Mouse (Mus musculus) liver, embryonic 14.5 days (tissue): ENCODE measurements around the gene Cnih2. TPM values are rescaled to one million over a fixed set of nuclear protein-coding genes. Genes with fewer than 3 reads are reported as not detected.

Experiments used
- ATAC-seq: fragments of 200-750 bp; cut with Nextera tagmentation; 2 replicates; pipeline ENCODE4 v1.8.0; 2017; ENCODE audit warnings: moderate number of reproducible peaks, mild to moderate bottlenecking, moderate library complexity; ENCODE audit not compliant: insufficient read depth
- DNase-seq, 3 experiments: peaks; one replicate each; pipeline ENCODE4 v3.0.0-alpha.2; 2012 to 2013; ENCODE audit warnings: low read depth in 3 of 3, low spot score in 3 of 3
- H3K27ac ChIP-seq: fragments of 300-500 bp; sonication (generic); 2 replicates; pipeline ENCODE4 v1.5.1; 2014; ENCODE audit warnings: moderate library complexity, mild to moderate bottlenecking, control low read depth, inconsistent platforms
- H3K27me3 ChIP-seq: fragments of 300-500 bp; sonication (generic); 2 replicates; pipeline ENCODE4 v1.6.1; 2014; ENCODE audit warnings: mild to moderate bottlenecking, low read length, moderate library complexity; ENCODE audit not compliant: control insufficient read depth, insufficient read depth
- H3K36me3 ChIP-seq: fragments of 300-500 bp; sonication (generic); replicated peaks from 2 replicates; pipeline ENCODE4 v1.6.1; 2014; ENCODE audit warnings: low read depth; ENCODE audit not compliant: control insufficient read depth, insufficient read depth
- H3K4me1 ChIP-seq, 2 experiments: fragments of 200-500 bp in 1 of 2; fragments of 300-500 bp in 1 of 2; sonication (generic) in 1 of 2; replicated peaks; 2 replicates each; pipeline ENCODE4 v1.6.1; 2012 to 2014; ENCODE audit warnings: antibody characterized with exemption in 1 of 2, inconsistent platforms in 1 of 2, low read length in 1 of 2; ENCODE audit not compliant: control insufficient read depth in 2 of 2, insufficient read depth in 2 of 2
- H3K4me2 ChIP-seq: fragments of 300-500 bp; sonication (generic); 2 replicates; pipeline ENCODE4 v1.6.1; 2014; ENCODE audit warnings: low read depth, mild to moderate bottlenecking, control low read depth, moderate library complexity
- H3K4me3 ChIP-seq, 2 experiments: fragments of 200-500 bp in 1 of 2; fragments of 300-500 bp in 1 of 2; sonication (generic) in 1 of 2; 2 replicates each; pipeline ENCODE4 v1.5.1; 2012 to 2014; ENCODE audit warnings: low read depth in 2 of 2, low read length in 2 of 2, mild to moderate bottlenecking in 2 of 2, control low read depth in 1 of 2, inconsistent platforms in 1 of 2, moderate library complexity in 1 of 2; ENCODE audit not compliant: insufficient read depth in 1 of 2
- H3K9ac ChIP-seq: fragments of 300-500 bp; sonication (generic); replicated peaks from 2 replicates; pipeline ENCODE4 v1.6.1; 2014; ENCODE audit warnings: mild to moderate bottlenecking, control low read depth, moderate library complexity
- H3K9me3 ChIP-seq: fragments of 300-500 bp; sonication (generic); 2 replicates; pipeline ENCODE4 v1.6.1; 2016; ENCODE audit warnings: low read length, mixed read lengths; ENCODE audit not compliant: control insufficient read depth
- CTCF ChIP-seq: IDR thresholded peaks from 2 replicates; pipeline ENCODE4 v1.5.1; 2016; ENCODE audit warnings: antibody characterized with exemption, low read depth, control low read depth
- EP300 ChIP-seq: IDR thresholded peaks from 2 replicates; pipeline ENCODE4 v1.6.1; 2016; ENCODE audit warnings: antibody characterized with exemption, low read depth
- whole genome bisulfite sequencing: fragments of 180-500 bp; shearing (Covaris S2); extraction: QIAGEN DNeasy Blood & Tissue Kit; methylation state at CpG from one replicate; pipeline ENCODE4 v1.1.7; 2014; ENCODE audit not compliant: insufficient replicate concordance; 5-methylcytosine and 5-hydroxymethylcytosine counted together
- polyA plus RNA-seq, 2 experiments: library from polyadenylated mRNA; depleted of rRNA in 1 of 2; stranded (reverse) in 1 of 2; unstranded in 1 of 2; fragments of >200 nt; fragmentation: Nextera tagmentation in 1 of 2; extraction: Ambion mirVana in 1 of 2; gene quantifications; 2 replicates each; pipeline versions ENCODE4 v1.2.1 to v1.2.3; 2012 to 2014

The Cnih2 gene
- polyA plus RNA-seq, 2 experiments = 0.50 to 0.63 TPM

DNA sequence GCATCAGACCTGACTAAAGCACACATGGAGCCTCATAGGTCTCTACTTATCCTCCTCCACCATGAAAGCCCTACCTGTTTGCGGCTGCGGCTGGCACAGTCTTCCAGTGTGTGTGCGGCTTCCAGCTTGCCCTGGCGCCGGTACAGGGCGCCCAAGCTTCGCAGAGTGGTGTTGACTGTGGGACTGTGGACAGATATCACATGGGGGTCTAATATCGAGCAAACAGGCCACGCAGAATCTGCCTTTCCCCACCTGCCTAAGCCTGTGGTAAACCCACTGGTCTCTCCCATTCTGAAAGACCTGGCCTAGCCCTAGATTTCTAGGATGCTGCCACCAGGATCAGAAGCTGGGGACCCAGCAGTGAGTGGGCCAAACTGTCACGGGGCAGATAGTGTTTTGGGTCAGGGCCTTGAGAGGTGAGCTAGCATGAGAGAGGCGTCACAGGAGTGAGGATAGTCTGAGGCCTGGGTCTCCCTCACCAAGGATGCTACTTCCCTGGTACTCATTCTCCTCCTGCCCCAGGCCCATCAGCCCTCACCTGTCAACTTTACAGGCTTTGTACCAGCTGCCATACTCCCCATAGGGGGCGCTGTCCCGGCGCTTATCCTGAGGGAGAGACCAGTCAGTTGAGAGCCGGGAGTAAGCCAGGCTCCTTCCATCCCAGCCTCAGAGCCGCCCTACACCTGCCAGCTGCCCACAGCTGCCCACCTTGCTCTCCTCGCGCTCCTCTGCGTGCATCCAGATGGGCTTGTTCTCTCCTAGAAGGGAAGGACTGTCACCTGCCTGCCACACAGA lies 11.5 kb upstream of the Cnih2 start:
- H3K4me1 ChIP-seq = peaks cover 4 to 11% of the 10 kb centered on the region in 2 experiments
- no peak for DNase-seq
- no peak overlapping the region for H3K27ac ChIP-seq
- H3K9ac ChIP-seq = no peak overlapping the region
- no peak for ATAC-seq
- no peaks in the 10 kb centered on the region for H3K36me3 ChIP-seq
- no peaks in the 10 kb centered on the region for H3K27me3 ChIP-seq
- peak; percentile 61 for TF ChIP-seq CTCF
- TF ChIP-seq EP300 = no peak
- 69% methylated on average over 18 of the region's 19 CpGs for WGBS
- H3K4me3 ChIP-seq = no peak overlapping the region
- no peaks in the 10 kb centered on the region for H3K9me3 ChIP-seq
- H3K4me2 ChIP-seq = no peak overlapping the region

DNA sequence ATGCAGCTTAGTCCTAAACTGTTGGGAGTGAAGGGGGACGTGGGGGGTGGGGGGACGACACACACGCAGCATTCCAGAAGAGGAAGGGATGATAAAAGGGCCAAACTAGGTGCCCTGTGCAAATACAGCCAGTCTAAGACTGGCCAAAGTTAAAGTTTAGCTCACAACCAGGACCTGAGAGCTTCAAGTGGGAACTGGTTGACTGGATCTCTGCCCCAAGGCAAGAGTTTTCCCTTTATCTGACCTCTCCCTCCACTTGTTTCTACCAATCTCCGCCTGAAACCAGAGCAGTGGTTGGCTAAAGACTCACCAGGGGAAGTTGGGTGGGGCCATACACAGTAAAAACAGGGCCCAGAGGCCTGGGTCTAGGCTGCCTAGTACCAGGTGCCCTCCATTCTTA lies 10.4 kb upstream of the Cnih2 start:
- H3K4me2 ChIP-seq = no peak overlapping the region
- TF ChIP-seq EP300 (no peak), CTCF (no peak)
- no peak overlapping the region for H3K27ac ChIP-seq
- ATAC-seq (no peak), DNase-seq (no peak)
- WGBS = 51% methylated on average over 4 of the region's 4 CpGs
- H3K27me3 ChIP-seq = no peaks in the 10 kb centered on the region
- H3K4me3 ChIP-seq = no peak overlapping the region
- peaks cover 4 to 11% of the 10 kb centered on the region in 2 experiments for H3K4me1 ChIP-seq
- H3K9ac ChIP-seq = no peak overlapping the region
- no peaks in the 10 kb centered on the region for H3K9me3 ChIP-seq
- H3K36me3 ChIP-seq = peaks cover 4% of the 10 kb centered on the region; the same call in 1 of the 2 replicates

DNA sequence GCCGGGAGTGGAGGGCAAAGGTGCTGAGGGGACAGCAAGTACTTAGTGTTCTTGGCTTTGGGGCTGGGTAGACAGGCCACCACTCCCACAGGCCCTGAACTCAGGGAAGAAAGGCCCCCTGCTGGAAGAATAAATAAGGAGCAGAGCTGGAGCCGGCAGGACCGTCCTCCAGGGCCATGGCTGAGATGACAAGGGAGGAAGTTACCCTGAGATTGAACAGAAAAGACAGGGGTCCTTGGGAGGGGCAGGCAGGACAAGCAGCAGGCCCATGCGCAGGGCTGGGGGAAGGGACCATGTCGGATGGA lies 9.9 kb upstream of the Cnih2 start:
- DNase-seq (no peak), ATAC-seq (no peak)
- Histone ChIP-seq H3K4me3 (no peak overlapping the region), H3K4me1 (peaks cover 4 to 11% of the 10 kb centered on the region in 2 experiments), H3K9me3 (no peaks in the 10 kb centered on the region), H3K27ac (no peak overlapping the region), H3K9ac (no peak overlapping the region), H3K36me3 (peaks cover 4% of the 10 kb centered on the region), H3K4me2 (no peak overlapping the region), H3K27me3 (no peaks in the 10 kb centered on the region)
- 31% methylated on average over 5 of the region's 5 CpGs for WGBS
- TF ChIP-seq CTCF (peak; percentile 67), EP300 (no peak)

DNA sequence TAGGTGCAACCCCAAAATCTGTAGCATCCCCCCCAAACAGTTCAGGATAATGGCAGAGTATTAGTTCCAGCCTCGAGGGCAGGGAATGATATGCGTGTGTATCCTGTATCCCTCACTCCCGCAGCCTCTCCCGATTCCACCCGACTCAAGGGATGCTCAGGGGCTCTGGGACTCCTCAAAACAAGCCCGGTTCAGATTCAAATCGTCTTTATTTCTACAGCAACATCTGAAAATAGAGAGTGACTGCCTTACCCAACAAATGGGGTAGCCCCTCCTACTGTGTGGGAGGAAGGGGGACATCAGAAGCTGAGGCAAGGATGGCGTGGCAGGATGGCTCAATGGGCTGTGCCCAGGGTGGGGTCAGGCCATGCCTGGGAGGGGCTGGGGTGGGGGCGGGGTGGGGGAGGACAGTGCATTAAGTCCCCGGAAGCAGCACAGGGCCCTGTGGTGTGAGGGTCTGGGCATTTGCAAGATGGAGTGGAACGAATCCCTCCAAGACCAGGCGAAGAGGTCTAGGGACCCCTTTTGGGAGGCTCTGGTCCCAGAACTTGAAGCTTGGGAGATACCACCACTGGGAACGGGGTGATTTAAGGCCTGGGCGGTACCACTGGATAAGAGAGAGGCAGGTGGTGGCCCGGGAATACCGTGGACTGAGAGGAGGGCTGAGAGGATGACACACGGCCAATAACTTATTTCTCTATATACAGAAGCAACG lies 9.4 kb upstream of the Cnih2 start:
- Histone ChIP-seq H3K36me3 (peaks cover 4% of the 10 kb centered on the region), H3K9me3 (no peaks in the 10 kb centered on the region), H3K9ac (no peak overlapping the region; the same call in 1 of the 2 replicates), H3K4me3 (peak overlapping the region in 1 of 2 experiments; percentile 94; a peak in 1 of 4 replicates), H3K27me3 (no peaks in the 10 kb centered on the region), H3K4me2 (peak overlapping the region; percentile 99), H3K4me1 (peaks cover 4 to 11% of the 10 kb centered on the region in 2 experiments), H3K27ac (no peak overlapping the region)
- ATAC-seq (no peak), DNase-seq (no peak)
- no peak for TF ChIP-seq CTCF
- TF ChIP-seq EP300 = no peak
- 71% methylated on average over 18 of the region's 18 CpGs for WGBS

DNA sequence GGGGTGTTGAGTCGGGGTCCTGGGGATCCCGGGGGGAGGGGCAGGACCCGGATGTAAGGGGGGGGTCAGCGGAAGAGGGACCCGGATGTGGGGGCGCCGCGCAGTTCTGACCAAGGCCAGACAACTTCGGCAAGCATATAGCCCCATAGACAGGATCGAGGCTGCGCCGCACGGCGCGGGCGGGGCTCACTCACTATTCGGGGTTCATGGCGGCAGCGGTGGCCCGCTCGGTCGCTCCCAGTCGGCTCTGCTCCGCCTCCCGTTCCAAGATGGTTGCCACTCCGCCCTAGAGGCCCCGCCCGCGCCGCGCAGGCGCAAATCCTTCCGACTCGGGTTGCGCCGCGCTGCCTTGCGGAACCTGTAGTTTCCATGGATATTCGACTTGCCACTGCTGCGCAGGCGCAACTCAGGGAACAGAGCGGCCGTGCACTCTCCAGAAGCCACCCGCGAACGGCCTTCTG lies 8.4 kb upstream of the Cnih2 start, which contains the start of gene Rab1b:
Gene Rab1b (minus strand): TSS at position 342 of the 461 bp plus-strand sequence.
- ATAC-seq = peak; percentile 93
- TF ChIP-seq CTCF = no peak

More for the DNA sequence above, 8.4 kb upstream of the Cnih2 start, which contains the start of gene Rab1b:
- Histone ChIP-seq H3K4me2 (peak within 1 kb of the TSS; percentile 99), H3K9me3 (no peaks in the 10 kb centered on the region), H3K27ac (peak within 1 kb of the TSS; percentile 57), H3K27me3 (no peaks in the 10 kb centered on the region), H3K4me3 (peak within 1 kb of the TSS; percentile 68 to 94), H3K36me3 (peaks cover 6% of the 10 kb centered on the region), H3K9ac (peak within 1 kb of the TSS; percentile 95), H3K4me1 (peaks cover 4 to 11% of the 10 kb centered on the region in 2 experiments)
- under 1% methylated on average over 46 of the region's 46 CpGs for WGBS
- DNase-seq = peak; percentile 95 to 97 (median 96)
